Mouse (Mus musculus) ES-Bruce4 (cell line): ENCODE data around the gene Mgat1.

Source experiments
- CTCF ChIP-seq: IDR thresholded peaks from one replicate; pipeline ENCODE4 v1.8.1; 2011; ENCODE audit warnings: low read depth, low read length
- EP300 ChIP-seq: IDR thresholded peaks from 2 replicates; pipeline ENCODE4 v1.6.1; 2011; ENCODE audit warnings: low read depth, low read length; ENCODE audit not compliant: insufficient read depth
- POLR2A ChIP-seq: IDR thresholded peaks from one replicate; pipeline ENCODE4 v1.8.1; 2011; ENCODE audit warnings: low read length; ENCODE audit not compliant: insufficient read depth

GRCm38 (mm10) chr11:49266671-49267070 is 22.7 kb downstream of the Mgat1 start:
- TF ChIP-seq EP300: no peak
- TF ChIP-seq POLR2A: no peak
- no peak for TF ChIP-seq CTCF
